Mouse (Mus musculus) central nervous system, embryonic 18 days (tissue): ENCODE measurements around the gene Gm498. TPM values are rescaled to one million over a fixed set of nuclear protein-coding genes. Genes with fewer than 3 reads are reported as not detected.

Experiments
- polyA plus RNA-seq: library from polyadenylated mRNA; depleted of rRNA; stranded (reverse); fragments of >200 nt; gene quantifications from 2 replicates; pipeline ENCODE4 v1.2.3, GENCODE M21; 2012; rRNA removed

Gene Gm498
- not detected in 2 replicates for polyA plus RNA-seq

DNA sequence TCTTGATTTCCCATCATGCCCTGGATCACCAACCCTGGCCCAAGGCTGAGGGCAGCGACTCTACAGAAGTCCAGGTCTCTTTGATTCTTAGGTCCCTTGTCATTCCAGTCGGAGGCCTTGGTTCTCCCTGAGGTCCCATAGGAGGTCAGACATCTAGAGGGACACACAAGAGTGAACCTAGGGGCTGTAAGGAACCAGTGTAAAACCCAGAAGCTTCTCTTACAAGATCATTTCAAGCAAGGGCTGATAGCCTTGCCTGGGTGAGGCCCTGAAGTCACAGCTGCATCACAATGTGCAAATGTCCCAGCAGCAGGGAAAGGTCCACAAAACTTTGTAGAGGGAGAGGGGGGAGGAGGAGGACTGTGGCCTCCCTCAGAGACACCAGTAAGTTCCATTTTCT, at the start of gene Gm498:
Gm498 (plus strand) TSS at position 301 of the 400 bp plus-strand sequence.

DNA sequence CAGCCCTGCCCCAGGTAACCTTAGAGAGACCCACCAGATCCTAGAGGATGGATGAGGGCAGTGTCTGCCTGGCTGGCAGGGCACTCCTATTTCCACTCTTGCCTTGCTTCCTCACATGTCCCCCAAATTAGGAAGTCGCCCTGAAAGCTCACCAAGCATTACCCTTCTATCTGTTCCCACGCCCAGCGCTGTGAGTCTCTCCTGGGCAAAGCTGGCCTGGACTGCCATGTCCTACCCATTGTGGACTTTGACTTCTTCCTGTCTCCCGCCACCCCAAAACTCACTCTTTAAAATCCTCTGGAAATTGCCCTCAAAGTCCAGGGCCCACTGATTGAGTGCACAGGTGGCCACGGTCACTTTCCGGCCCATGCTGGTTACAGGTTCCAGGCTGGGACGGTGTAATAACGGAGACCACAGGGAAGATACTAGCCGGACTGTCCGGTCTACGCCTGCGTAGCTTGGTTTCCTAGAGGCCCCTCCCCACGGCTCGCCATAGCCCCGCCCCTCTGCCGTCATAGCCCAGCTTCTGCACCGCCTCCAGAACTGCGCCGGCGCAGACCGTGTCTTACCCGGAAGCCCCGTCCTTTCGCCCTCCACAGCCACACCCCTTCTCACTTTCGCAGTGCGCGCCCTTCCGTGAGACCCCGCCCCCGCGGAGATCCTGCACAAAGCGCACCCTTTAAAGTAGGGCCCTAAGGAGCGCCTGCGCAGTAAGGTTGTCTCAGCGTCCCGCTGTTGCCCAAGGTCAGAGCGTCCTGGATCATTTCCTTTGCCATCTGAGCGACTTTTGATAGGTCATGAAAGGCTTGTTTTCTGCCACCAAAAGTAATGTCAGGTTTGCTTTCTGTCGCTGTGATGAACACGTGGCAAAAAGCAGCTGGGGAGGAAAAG, 44.0 kb upstream of the Gm498 start, which contains the start of the genes Nadsyn1 and Dhcr7:
Nadsyn1 (minus strand) TSS at position 475 of the 891 bp plus-strand sequence.
Dhcr7 (plus strand) TSS at position 771 of the 891 bp plus-strand sequence.

Other genes with a start within 250 kb of the Gm498 start
- gene Tnfrsf26, start 238.1 kb upstream of the Gm498 start, polyA plus RNA-seq, result 0.17 and 0.26 TPM in 2 replicates
- 4.9 and 6.7 TPM in 2 replicates for gene Tnfrsf22, start 217.2 kb upstream of the Gm498 start, polyA plus RNA-seq
- gene Tnfrsf23, start 181.0 kb upstream of the Gm498 start, polyA plus RNA-seq, result 3.5 and 4.1 TPM in 2 replicates
- 59.2 and 60.0 TPM in 2 replicates for gene Osbpl5, start 109.9 kb upstream of the Gm498 start, polyA plus RNA-seq
- not detected in 2 replicates for gene Mrgprg, start 99.8 kb upstream of the Gm498 start, polyA plus RNA-seq
- gene Mrgpre, start 82.3 kb upstream of the Gm498 start, polyA plus RNA-seq, result 9.9 and 10.1 TPM in 2 replicates
- gene Nadsyn1, start 44.0 kb upstream of the Gm498 start, polyA plus RNA-seq, result 8.5 and 10.3 TPM in 2 replicates
- 128 TPM in 2 replicates for gene Dhcr7, start 43.7 kb upstream of the Gm498 start, polyA plus RNA-seq
- 28.9 and 33.0 TPM in 2 replicates for gene Shank2, start 135.1 kb downstream of the Gm498 start, polyA plus RNA-seq